Mouse (Mus musculus) heart, postnatal 0 days (tissue): Measurements from ENCODE around the gene Msh2.

Source experiments
- CTCF ChIP-seq: IDR thresholded peaks from 2 replicates; pipeline ENCODE4 v1.5.1; 2016; ENCODE audit warnings: antibody characterized with exemption, control low read depth, low read depth
- EP300 ChIP-seq: IDR thresholded peaks from 2 replicates; pipeline ENCODE4 v1.6.1; 2016; ENCODE audit warnings: antibody characterized with exemption, low read depth

DNA sequence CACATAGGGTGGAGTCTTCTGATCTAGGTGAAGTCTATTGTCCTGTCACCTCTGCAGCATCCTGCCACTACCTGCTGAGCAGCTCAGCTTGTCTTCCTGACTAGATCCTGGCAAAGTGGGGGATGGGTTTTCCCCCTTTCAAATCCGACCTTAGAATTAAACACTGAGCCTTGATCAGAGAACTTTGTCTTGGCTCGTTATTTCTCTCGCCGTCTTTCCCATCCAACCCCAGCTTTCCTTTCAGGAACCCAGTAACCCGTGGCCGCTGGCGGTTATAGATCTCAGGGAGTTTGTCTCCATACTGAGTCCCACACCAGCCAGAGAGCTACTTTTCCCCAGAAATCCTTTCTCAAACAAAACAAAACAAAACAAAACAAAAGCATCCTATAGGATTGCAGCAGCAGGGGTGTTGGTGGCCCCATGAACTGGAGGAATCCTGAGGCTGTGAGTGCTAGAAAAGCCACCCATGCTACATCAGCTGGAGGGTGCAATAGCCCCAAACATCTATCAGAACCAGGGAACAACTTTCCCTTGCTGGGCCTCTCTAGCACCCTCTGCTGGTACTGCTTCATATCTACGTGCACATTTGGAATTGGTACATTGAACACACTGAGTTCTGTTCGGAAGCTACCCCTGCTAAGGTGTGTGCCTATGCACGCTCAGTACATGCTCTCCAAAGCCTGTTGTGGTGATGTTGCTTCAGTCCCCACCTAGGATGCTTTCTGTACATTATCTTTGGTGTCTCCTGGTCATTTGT lies 6.9 kb upstream of the Msh2 start:
- TF ChIP-seq CTCF: peak; percentile 91
- TF ChIP-seq EP300: no peak
